Mouse (Mus musculus) adrenal gland (tissue): ENCODE measurements around the gene 4921524J17Rik.

Source experiments
- intact Hi-C: fragments of 180-260 bp; cut with DNase I; formaldehyde crosslinking; loops from one replicate; pipeline ENCODE4 v1.15.1; 2025

The 4921524J17Rik gene

GRCm38 (mm10) chr8:85445936-85446685 is 13.5 kb upstream of the 4921524J17Rik start:
- intact Hi-C loops, result no loop called here

DNA sequence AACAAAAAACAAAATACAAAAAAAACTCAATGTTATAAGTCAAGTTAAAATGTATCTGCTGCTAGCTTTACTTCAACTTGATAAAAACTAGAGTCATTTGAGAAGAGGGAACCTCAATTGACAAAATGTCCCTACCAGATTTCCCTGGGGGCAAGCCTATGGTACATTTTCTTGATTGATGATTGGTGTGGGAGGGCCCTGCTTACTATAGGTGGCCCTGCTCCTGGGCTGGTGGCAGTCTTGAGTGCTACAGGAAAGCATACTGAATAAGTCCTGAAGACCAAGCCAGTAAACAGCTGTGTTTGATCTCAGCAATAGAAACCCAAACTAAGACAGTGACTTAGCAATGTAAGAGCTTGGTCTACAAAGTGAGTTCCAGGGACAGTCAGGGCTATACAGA is 11.5 kb upstream of the 4921524J17Rik start:
- intact Hi-C loops, result no loop called here

- intact Hi-C loops, result no loop called here
These were observed 8.9 kb upstream of the 4921524J17Rik start for GRCm38 (mm10) chr8:85441564-85441963.

DNA sequence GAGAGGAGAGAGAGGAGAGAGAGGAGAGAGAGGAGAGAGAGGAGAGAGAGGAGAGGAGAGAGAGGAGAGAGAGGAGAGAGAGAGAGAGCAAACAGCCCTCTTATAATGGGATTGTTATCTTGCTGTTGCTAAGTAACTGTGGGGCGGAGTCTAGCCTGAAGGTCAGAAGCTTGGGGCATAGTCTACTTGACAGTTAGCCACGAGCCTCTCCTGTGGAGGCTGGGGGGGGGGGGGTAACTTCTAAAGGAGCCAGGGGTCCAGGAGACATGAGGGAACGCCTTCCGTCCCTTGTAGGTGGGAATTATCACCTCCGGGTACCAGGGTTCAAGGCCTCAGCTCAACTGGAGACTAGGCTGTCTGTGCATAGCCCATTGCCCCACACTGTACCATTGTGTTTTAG is 3.1 kb upstream of the 4921524J17Rik start:
- intact Hi-C loops, result no loop called here

DNA sequence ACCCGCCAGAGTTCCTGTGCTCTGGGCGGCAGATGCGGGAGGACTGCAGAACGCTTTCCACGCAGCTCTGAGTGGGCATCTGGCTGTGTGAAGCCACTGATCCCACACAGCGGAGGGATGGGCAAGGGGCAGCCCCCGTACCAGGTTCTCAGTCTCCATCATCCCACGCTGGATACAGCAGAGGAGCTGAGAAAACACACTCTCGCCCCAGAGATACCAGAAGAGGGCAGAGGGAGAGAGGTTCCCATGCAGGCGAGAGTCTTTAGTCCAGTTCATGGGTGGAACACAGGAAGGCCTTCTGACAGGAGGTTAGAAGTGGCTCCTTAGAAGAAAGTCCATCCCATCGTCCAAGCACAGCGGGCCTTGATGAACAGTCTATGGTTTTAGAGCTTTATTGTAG is 2.2 kb upstream of the 4921524J17Rik start:
- intact Hi-C loops, result no loop called here

DNA sequence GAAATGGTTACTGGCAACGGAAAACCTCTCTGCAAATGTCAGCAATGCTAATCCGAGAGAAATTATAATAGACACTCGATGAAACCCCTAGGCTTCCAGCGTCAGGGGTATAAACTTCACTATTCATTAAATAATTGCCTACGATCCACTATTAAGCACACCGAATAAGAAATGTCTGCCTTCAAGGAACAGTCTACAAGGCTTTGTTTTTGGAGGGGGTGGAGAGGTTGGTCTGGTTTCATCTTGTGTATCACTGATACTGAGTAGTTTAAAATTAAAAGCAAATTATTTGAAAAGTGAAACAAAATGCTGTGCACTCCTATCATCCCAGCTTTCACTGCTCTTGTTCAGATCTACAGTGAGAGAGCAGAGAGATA is 372 bp upstream of the 4921524J17Rik start:
- intact Hi-C loops, result no loop called here

- intact Hi-C loops, result no loop called here
These were observed 1.1 kb downstream of the 4921524J17Rik start for GRCm38 (mm10) chr8:85431281-85432167.

GRCm38 (mm10) chr8:85430801-85431200 is 1.8 kb downstream of the 4921524J17Rik start:
- intact Hi-C loops, result no loop called here

- intact Hi-C loops, result no loop called here
These were observed 3.4 kb downstream of the 4921524J17Rik start for GRCm38 (mm10) chr8:85429219-85429618.

DNA sequence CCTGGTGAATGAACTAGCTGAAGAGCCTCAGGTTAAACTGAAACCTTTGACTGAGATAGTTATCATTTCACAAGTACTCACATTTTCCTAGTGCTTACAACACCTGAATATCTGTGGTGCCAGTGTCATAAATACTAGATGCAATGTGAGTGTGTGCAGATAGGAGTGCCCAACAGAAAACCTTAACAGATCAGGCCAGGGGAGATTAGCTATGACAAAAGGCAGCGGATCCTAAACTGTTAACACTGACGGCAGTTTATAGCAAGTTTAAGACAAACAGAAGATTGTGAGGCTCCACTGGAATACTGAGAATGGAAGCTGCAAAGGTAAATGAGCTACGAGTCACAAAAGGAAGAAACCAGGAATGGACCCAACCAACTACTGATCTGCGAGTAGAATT is 5.6 kb downstream of the 4921524J17Rik start:
- intact Hi-C loops, result no loop called here

DNA sequence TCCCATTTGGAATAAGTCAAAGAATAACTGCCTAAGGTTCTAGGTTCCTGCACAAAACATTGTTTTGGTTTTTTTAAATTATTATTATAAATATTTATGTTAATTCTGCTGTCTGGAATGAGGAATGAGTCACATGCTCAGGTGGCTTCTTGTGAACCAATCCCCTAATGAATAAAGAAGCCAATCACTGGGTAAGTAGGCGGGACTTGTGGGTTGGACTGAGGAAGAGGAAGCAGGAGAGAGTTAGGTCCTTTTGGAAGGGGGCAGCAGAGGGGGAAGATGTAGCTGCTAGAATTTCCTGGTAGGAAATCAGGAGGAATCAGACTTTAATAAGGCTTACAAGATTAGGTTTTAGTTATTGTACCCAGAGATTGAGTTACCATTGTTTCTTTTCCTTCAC is 11.3 kb downstream of the 4921524J17Rik start:
- intact Hi-C loops, result no loop called here

GRCm38 (mm10) chr8:85408526-85408925 is 24.1 kb downstream of the 4921524J17Rik start:
- intact Hi-C loops, result no loop called here

GRCm38 (mm10) chr8:85408053-85408505 is 24.6 kb downstream of the 4921524J17Rik start:
- intact Hi-C loops, result no loop called here

DNA sequence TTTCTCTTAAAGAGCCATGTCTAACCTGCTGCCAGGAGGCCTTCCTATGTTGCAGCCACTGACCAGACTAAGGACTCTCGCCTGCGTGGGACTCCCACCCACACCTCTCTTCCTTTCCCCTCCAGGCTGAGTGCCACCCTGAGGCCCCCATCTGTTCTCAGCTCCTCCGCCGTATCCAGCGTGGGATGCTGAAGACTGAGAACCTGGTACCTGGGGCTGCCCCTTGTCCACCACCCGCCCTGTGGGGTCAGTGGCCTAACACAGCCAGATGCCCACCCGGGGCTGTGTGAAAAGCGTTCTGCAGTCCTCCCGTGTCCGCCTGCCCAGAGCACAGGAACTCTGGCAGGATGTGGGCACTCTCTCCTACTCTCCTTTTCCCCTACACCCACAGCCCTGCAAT is 26.7 kb downstream of the 4921524J17Rik start:
- intact Hi-C loops, result no loop called here

- intact Hi-C loops, result no loop called here
These were observed 27.2 kb downstream of the 4921524J17Rik start for GRCm38 (mm10) chr8:85405418-85405817.

DNA sequence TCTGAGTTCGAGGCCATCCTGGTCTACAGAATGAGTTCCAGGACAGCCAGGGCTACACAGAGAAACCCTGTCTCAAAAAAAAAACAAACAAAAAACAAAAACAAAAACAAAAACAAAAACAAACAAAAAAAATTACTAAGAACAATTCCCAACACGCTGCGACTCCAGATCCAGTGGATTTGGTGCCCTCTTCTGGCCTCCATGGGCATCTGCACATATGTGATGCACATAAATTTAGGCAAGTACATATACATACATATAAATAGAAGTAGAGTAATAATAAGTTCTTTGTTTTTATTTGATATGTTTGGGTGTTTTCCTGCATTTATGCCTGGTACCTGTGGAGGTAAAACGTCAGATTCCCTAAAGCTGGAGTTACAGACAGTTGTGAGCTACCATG is 34.1 kb downstream of the 4921524J17Rik start:
- intact Hi-C loops, result loop anchor here (5.0 kb wide), 1 partner anchor 86 kb away; no protein-coding TSS in a partner anchor

GRCm38 (mm10) chr8:85397508-85397907 is 35.1 kb downstream of the 4921524J17Rik start:
- intact Hi-C loops, result loop anchor here (5.0 kb wide), 1 partner anchor 85 kb away; no protein-coding TSS in a partner anchor

DNA sequence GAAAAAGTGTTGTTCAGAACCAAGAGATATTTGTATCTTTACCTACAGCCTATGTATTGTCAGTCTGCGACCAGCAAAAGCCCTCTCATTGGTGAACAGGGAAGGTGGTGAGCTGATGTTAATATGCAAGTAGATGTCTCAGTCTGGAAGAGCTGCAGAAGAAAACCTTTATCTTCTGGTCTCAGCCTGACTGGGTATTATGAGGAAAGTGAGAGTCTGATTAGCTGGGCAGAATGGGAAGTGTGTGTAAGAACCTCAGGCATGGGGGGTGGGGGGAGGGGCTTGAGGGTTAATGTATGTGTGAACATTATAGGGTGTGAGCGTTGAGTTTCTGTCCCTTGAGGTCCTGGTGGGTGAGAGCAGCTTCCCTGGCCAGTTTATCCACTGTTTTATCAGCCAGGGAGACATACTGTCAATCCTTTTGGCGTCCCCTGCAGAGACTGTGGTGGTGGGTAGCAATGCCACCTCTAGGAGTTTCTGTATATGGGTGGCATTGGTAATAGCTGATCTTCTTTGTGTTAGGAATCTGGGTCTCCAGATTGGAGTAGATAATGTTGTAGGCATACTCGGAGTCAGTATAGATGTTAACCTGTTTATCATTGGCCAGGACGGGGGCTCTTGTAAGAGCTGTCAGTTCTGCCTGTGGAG is 36.1 kb downstream of the 4921524J17Rik start:
- intact Hi-C loops, result loop anchor here (5.0 kb wide), 1 partner anchor 84 kb away; no protein-coding TSS in a partner anchor

- intact Hi-C loops, result loop anchor here (5.0 kb wide), 1 partner anchor 84 kb away; no protein-coding TSS in a partner anchor
These were observed 36.8 kb downstream of the 4921524J17Rik start for GRCm38 (mm10) chr8:85395681-85396431.

GRCm38 (mm10) chr8:85395017-85395416 is 37.6 kb downstream of the 4921524J17Rik start:
- intact Hi-C loops, result loop anchor here (5.0 kb wide), 1 partner anchor 83 kb away; no protein-coding TSS in a partner anchor

GRCm38 (mm10) chr8:85393199-85393598 is 39.4 kb downstream of the 4921524J17Rik start:
- intact Hi-C loops, result no loop called here
